Mouse (Mus musculus) adrenal gland, postnatal 25 days (tissue): ENCODE data around the gene Msh5. TPM values are rescaled to one million over a fixed set of nuclear protein-coding genes. Genes with fewer than 3 reads are reported as not detected.
"Not testable (repeated sequence)": the region's sequence is repeated elsewhere in the genome, so short reads cannot be mapped to it uniquely, and the experiment has no call there.

Experiments used
- DNase-seq: peaks from one replicate; pipeline ENCODE4 v3.0.0; 2021; ENCODE audit warnings: mixed read lengths
- total RNA-seq: library from RNA; stranded (reverse); gene quantifications from 2 replicates; pipeline ENCODE4 v1.2.3, GENCODE M21; 2021

The Msh5 gene
- total RNA-seq, 1 experiment from 2014 or later = 1.3 TPM

DNA sequence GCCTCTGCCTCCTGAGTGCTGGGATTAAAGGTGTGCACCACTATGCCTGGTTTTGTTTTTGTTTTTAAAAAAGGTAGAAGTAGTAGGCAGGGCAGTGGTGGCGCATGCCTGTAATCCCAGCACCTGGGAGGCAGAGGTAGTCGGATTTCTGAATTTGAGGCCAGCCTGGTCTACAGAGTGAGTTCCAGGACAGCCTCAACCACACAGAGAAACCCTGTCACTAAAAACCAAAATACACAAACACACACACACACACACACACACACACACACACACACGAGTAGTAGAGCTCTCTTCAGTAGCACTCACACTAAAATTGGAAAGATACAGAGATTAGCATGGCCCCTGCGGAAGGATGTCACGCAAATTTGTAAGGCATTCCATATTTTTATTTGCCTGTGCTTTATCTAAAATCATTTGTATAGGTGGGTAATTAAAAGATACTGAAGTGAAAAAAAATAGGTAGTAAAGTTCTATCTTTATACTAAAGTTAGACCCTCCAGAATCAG lies 2.4 kb upstream of the Msh5 start:
- DNase-seq = no peak

DNA sequence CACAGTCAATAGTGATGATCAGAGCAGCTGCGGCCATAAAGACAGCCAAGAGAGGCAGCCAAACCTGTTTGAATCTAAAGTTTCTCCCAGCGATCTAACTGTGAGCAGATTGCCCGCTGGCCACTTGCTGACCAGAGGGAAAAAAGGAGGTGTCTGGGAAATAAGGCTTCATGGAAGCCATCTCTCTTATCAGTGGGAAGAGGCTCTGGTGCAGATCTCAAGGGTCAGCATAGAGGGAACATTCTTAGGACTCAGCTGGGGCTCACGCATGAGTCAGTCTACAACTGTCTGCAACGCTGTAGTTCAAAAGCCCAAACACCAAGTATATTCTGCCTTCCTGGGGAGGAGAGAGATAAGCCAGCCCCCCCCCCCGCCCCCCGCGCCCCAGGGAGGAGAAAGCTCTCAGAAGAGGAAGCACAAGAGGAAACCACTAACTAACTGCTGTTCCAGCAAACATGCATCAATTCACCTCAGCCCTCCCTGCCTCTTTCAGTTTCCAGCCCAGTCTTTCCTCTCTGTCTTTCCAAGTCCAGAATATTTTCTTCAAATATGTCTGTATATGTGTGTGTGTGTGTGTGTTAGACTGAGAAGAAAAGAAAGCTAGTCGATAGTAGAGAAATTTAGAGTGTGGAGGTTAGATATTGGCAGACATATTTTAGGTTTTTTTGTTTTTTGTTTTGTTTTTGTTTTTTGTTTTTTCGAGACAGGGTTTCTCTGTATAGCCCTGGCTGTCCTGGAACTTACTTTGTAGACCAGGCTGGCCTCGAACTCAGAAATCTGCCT lies 1.8 kb upstream of the Msh5 start:
- DNase-seq = no peak

- DNase-seq = no peak
These were observed 1.1 kb upstream of the Msh5 start for GRCm38 (mm10) chr17:35047688-35048087.

- DNase-seq = no peak
These were observed 501 bp downstream of the Msh5 start for GRCm38 (mm10) chr17:35045807-35046680.

- no peak for DNase-seq
These were observed 1.4 kb downstream of the Msh5 start for GRCm38 (mm10) chr17:35044904-35045806.

- DNase-seq = no peak
These were observed 2.8 kb downstream of the Msh5 start for GRCm38 (mm10) chr17:35043794-35044193.

- no peak for DNase-seq
These were observed 7.2 kb downstream of the Msh5 start for GRCm38 (mm10) chr17:35039121-35039873.

DNA sequence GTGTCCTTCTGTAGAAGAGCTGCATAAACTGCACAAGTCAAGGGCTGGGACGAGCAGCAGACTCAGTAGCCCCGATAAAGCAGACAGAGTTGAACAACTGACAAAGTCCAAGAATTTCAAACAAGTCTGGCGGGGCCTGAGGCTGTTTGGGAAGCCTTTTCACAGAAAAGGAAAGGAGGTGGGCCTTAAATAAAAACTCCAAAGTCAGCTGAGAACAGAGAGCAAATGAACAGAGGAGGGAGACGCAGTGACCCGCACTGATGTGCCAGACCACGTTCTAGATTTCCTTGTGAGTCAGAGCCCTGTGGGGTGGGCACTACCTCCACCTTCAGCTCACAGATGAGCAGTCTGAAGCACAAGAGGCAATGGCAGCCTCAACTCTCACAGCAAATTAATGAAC lies 11.6 kb downstream of the Msh5 start:
- no peak for DNase-seq

DNA sequence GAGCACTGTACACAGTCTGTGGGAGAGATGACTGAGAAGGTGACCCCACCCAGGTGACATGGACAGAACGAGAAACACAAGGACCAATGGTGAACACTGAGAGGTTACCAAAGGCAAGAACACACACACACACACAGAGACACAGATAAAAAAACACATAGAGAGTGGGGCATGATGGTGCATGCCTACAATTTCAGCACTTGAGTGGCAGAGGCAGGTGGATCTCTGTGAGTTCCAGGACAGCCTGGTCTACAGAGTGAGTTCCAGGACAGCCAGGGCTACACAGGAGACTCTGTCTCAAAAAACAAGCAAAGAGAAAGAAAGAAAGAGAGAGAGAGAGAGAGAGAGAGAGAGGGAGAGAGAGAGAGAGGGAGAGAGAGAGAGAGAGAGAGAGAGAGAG lies 12.8 kb downstream of the Msh5 start:
- DNase-seq = not testable (repeated sequence)

DNA sequence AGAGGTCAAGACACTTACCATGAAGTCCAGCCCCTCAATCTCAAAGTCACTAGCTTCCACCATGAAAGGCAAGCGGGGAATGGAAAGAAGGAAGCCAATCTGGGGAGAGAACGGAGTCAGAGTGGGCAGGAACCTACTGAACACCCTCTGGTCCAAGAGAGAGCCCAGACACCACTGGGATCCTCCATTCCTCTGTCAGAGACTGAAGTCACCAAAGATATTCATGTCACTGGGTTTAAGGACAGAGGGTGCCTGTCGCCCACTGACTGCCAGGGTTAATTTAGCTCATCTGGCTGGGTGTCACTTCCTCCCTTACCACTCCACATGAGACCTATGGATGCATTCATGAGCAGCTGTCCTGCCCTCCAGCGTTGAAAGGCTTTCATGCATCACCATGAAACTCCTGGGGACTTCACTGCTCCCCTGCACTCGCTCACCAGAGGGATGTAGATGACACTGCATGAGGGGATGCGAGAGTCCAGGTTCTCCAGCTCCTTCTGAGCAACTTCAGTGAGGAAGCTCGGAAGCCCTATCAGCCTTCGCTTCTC lies 14.1 kb downstream of the Msh5 start:
- no peak for DNase-seq

DNA sequence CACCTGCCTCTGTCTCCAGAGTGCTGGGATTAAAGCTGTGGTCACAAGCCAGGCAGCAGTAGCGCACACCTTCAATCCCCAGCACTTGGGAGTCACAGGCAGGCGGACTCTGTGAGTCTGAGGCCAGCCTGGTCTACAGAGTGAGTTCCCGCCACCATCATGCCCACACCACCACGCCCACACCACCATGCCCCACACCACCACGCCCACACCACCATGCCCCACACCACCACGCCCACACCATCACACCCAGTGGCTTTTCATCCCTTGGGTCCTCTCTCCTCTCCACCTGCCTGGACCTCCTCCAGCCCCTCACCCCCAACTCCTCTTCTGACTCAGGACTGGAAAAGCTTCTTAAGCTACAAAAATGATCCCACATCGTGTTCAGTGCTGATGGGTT lies 14.7 kb downstream of the Msh5 start:
- DNase-seq = no peak

DNA sequence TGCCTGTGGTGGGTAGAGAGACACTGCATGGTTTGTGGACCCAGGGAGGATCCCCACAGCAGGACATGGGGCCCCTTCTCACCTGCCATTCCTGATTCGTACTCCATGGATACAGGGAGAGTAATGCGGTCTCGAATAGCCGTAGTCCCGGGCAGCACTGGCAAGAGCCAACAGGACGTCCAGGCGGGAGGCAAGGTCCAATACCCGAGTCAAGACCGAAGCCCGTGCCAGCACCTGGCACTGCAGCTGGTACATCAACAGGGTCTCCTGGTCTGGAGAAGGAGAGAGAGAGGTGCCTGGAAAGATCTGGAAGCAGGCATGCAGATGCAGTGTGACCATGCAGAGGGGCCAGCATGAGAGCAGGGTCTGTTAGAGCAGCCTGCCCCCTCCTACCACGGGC lies 15.3 kb downstream of the Msh5 start:
- DNase-seq = no peak

DNA sequence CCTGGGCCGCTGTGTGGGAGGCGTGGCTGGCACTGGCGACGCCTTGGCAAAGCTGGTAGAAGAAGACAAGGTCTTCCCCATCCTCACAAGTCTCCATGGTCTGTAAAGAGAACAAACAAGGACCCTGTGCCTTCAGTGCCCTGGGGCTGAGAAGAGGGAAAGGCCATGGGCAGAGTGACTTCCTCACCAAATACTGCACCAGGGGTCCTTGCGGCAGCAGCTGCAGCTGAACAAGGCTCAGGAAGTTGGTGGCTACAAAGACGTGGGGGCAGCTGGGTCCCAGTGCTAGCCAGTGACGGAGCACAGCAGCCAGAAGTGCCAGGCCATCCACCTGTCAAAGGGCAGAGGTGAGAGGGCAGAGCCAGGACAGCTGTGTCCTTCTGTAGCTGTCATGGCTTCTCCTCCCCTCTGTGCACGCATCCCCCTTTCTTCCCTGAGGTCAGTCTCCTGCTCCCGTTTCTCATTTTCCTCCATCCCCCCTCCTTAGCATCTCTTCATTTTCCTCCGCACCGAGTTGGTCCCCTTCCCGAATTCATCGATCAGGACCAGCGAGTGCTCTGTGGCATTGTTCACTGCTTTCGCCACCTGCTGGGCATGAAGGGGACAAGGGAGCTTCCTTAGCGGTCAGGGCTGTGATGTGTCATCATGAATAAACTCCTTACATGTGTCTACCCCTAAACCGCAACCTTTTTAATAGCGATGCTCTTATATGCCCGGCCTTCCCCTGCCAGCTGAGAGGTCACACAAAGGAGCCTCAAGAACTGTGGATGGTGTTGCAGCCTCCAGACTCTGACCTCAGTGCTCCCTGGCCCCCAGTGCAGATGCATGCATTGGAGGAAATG lies 16.6 kb downstream of the Msh5 start:
- DNase-seq = no peak

GRCm38 (mm10) chr17:35028315-35028714 lies 18.2 kb downstream of the Msh5 start:
- no peak for DNase-seq

- DNase-seq = no peak
These were observed 19.1 kb downstream of the Msh5 start, which contains the start of gene Sapcd1 for GRCm38 (mm10) chr17:35027277-35028068. Gene Sapcd1, minus strand, starts transcription at chr17:35028016.

DNA sequence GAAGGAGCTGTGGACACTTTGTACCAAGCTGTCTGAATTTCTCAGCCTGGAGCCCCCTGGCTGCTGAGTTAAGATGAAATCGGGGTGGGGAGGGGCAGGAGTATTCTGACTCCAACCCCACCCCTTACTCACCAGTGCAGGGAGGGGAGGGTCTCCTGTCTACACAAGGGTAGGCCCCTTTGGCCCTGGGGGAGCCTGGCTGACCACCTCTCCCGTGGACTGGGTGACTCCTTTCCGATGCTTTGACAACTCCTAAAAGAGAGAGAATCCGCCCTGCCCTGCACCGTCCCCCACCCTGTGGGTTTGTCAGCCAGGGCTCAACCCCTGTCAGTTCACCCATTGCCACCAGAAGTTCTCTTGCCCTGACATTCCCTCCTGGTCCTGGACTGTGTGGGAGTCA lies 20.3 kb downstream of the Msh5 start:
- DNase-seq = no peak

DNA sequence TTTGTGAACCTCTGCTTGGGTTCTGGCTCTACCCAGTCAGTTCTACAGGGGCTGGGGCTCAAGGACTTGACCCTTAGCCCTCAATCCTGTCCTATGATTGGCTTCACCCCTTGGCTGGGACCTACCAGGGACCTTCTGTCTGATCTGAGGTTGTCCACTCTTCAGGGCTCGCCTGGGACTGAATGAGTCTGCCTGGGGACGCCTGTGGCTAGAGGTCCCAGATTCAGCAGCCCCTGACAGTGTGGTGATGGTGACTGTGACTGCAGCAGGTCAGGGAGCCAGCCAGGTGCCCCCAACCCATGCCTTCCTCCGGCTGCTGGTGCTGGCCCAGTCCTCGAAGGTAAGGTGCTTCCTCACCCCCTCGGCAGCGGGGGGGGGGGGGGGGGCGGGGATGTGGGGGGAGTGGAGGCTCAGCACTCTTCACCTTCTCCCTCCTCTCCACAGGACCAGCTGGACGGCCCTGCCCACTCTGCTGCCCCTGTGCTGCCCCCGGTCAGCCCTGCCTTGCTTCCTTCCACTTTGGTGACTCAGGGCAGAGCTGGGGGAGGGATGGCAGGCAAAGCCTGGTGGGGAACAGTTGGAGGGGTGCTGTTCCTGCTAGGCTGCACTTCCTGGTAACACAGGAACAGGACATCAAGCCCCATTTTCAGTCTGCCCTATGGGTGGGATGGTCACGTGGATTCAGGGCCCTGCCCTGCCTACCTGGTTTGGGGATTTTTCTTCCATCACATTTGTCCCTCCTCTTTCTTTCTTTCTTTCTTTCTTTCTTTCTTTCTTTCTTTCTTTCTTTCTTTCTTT lies 21.7 kb downstream of the Msh5 start:
- DNase-seq = no peak

DNA sequence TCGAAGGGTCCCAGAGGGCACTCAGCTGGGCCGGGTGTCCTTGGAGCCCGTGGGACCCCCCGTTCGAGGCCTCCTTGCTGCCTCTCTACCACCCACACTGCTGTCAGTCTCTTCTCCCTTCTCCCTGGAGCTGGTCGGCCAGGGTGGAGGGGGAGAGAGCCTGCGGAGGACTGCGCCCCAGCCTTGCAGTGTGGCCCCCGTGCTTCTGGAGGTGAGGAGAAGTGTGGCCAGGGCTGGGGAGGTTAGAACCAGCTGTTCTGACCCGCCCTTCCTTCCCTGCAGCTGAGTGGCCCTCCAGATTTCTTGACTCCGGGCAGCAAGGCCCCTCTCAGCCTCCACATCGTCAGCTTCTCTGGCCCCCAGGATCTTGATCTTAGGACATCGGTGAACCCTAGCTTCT lies 22.3 kb downstream of the Msh5 start:
- DNase-seq = no peak
